Mouse (Mus musculus) telencephalon, adult 2 months (tissue): Measurements from ENCODE around the gene Retn.

Experiments used
- DNase-seq: peaks from one replicate; pipeline ENCODE4 v3.0.0-alpha.2; 2011; ENCODE audit warnings: low read depth, low spot score

Retn gene

DNA sequence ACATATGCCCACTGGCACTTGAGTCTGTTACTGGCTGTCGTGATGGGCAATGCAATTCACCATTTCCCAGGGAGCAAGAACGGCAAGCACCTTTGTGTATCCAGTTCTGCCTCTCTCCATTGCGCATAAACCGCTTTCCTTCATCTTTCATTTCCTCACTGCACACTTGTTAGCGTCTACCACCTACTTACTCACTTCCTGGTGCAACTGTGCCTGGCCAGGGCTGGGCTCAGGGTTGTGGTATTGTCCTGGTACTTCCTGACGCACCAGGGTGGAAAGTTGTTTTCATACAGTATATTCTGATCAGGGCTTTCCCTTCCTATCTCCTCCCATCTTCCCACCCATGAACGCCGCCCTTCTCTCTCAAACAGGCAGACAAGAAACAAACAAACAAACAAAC is 5.3 kb downstream of the Retn start:
- DNase-seq, result no peak

- no peak for DNase-seq
These were observed 8.8 kb downstream of the Retn start for GRCm38 (mm10) chr8:3664405-3664804.

DNA sequence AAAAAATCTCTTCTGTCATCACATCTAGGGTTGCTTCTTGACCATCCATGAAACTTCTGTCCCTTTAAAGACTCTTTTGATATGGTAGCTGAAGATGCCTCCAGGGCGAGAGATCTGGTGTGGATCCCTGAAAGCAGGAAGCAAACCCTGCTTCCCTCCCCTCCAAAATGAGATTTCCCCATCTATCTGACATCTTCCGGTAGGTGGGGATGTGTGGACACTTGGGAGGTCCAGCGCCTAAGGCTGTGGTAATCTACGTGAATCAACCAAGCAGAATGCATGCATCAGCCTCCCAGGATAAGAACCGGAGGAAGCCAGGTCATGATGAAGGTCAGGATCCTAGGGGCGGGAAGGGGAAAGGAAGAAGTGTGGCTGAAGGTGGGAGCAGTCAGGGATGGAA is 9.9 kb downstream of the Retn start, which contains the start of gene Mcemp1:
Mcemp1 (plus strand) TSS at position 248 of the 400 bp plus-strand sequence.
- DNase-seq, result no peak

GRCm38 (mm10) chr8:3670388-3670787 is 14.8 kb downstream of the Retn start:
- no peak for DNase-seq

- peak; percentile 75 for DNase-seq
These were observed 16.5 kb downstream of the Retn start, which contains the start of gene Fcor for GRCm38 (mm10) chr8:3671980-3672491. Gene Fcor (minus strand): TSS chr8:3672362.

DNA sequence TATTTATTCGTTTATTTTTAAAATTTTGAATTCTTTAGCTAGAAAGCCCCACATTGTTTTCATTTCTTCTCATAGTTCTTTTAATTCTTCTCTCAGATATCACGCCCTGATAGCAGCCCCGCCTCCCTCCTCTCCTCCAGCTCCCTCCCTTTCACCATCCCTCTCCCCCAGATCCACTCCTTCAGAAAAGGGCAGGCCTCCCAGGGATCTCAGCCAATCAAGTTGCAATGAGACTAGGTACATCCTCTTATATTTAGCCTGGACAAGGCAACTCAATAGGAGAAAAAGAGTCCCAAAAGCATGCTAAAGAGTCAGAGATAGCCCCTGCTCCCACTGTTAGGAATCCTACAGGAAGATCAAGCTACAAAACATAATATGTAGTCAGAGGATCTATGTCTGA is 19.1 kb downstream of the Retn start:
- DNase-seq, result no peak

DNA sequence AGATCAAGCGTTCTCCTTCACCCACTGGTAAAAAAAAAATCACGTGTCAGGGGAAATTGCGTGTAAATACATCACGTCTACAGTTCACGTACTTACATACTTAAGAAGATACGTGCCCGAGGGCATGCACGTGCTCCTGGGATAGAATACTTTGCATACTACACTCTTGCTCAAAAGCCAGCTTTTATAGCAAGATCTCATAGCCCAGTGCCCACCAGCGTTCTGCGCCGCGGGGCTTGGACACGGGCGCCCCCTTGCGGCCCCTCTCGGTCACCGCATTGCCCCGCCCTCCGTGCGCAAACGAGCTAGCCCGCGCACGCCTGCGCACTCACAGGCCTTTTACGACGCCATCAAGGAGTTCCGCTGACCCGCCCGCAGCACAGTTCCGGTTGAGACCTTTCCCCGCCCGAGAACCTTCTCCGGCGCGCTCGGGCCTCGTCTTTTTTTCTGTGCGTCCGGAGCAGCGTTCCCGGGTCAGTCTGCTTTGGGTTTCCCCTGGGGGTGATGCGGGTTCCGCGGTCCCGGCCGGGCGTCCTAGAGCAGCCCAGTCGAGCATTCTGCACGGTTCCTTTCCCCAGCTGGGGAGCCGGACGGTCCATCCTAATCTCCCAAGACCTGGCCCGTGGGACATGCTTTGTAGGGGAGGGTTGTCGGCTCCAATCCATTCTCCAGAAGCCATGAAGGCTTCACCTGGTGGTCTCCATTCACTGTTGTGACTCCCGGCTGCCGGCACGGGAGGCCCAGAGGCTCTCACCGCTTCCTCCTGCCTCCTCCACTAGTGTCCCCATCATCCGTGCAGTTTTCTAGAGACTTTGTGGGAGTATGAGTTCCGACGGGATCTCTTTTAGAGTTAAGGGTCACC is 20.8 kb downstream of the Retn start, which contains the start of gene Trappc5:
Trappc5 (plus strand) TSS at position 169 of the 862 bp plus-strand sequence.
- DNase-seq, result peak; percentile 82

DNA sequence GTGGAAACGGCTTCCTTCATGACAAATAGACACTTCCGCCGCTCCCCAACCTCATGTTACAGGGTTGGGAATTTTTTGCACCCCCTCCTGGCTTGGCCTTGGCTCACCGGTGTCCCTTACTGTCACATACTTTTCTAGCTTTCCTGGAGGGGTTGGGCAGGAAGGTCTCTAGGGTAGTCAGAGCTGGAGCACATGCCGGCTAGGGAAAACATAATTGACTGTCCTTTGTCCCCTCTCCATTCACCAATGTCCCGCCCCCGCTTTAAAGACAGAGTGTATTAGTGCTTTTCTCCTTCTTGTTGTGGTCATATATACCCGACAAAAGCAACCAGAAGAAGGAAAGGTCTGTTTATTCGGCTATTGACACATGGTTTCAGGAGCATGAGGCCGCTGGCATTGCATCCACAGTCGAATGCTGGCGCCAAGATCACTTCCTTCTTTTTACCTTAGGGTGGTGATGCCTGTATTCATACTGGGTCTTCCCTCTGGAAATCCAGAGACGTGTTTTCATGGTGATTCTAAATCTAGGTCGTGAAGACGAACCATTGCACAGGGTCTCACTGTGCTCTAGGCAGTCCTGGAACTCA is 21.5 kb downstream of the Retn start:
- no peak for DNase-seq

DNA sequence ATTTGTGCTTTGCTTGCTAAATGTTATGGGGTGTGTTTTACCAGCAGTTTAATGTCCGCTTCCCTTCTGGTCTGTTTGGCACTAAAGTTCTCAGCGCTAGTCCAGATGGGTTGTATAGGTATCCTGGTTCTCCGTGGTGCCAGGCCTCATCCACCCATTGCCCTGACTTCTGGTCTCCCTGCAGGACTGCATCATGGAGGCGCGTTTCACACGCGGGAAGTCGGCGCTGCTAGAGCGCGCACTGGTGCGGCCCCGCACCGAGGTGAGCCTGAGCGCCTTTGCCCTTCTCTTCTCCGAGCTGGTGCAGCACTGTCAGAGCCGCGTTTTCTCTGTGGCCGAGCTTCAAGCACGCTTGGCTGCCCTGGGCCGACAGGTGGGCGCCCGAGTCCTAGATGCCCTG is 23.3 kb downstream of the Retn start:
- DNase-seq, result no peak

DNA sequence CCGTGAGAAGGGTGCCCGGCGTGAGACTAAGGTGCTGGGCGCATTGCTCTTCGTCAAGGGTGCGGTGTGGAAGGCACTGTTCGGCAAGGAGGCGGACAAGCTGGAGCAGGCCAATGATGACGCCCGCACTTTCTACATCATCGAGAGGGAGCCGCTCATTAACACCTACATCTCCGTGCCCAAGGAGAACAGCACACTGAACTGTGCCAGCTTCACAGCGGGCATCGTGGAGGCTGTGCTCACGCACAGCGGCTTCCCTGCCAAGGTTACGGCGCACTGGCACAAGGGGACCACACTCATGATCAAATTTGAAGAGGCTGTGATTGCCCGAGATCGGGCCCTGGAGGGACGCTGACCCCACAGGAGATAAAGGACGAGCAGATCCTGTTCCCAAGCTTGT is 23.7 kb downstream of the Retn start:
- no peak for DNase-seq

DNA sequence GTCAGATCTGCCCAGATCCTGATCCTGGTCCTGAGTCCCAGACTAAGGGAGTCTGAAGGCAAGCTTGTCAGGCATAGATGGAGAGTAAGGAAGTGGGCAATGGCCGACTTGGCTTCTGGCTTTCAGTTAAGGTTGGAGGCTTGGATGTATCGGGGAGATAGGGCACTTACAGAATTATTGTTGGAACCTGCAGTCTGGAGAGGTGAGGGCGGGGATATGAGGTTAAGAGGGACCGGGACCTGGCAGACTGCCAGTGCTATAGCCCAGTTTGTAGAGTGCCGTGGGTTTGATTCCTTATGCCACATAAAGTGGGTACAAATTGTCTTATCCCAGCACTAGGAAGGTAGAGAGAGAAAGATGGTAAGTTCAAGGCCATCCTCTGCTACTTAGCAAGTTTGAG is 24.1 kb downstream of the Retn start:
- DNase-seq, result no peak

DNA sequence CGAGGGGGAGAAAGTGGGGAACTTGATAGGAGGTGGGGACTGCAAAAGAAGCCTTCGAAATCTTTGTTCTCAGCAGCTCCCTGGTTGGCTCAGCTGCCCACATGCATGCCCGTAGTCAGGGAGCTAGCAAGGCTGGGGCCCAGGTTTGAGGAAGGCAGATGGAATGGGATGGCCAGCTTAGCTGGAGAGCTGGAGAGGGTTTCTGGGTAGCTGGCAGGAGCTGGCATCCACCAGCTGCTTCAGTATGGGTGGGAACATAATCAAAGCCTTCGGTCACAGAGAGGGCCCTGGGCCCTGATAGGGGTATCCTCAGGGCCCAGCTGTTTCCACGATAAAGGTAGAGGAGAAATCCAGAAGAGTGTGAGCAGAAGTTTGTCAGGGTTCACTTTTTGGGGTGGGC is 26.9 kb downstream of the Retn start:
- DNase-seq, result no peak

- no peak for DNase-seq
These were observed 28.0 kb downstream of the Retn start for GRCm38 (mm10) chr8:3683408-3684176.

DNA sequence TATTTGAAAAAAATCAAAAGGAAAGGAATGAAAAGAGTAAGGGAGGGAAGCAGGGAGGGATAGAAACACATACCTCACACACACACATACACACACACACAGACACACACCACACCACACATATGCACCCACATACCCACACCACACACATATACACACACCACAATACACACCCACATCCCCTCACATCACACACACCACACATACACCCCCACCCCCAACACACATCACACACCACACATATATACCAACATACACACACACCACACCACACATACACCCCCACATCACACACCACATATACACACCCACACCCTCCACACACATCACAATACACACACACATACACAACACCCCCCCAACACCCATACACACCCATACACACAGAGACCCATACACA is 29.0 kb downstream of the Retn start:
- no peak for DNase-seq

DNA sequence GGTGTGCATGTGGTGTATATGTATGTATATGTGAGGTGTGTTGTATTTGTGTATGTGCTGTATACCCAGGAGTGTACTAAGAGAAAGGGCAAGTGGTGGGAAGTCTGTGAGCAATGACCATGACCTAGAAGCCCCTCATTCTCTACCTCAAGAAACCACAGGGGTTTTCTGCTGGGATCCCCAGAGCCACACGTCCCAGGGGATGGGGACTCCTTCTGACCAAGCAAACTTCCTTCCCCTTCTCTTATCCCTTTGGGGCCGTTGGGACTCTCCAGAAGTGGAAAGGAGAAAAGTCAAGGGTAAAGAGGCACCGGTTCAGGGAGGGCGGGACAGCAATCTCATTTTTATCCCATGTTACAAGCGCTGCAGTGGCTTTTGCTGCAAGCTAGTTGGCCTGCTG is 29.9 kb downstream of the Retn start:
- DNase-seq, result no peak

DNA sequence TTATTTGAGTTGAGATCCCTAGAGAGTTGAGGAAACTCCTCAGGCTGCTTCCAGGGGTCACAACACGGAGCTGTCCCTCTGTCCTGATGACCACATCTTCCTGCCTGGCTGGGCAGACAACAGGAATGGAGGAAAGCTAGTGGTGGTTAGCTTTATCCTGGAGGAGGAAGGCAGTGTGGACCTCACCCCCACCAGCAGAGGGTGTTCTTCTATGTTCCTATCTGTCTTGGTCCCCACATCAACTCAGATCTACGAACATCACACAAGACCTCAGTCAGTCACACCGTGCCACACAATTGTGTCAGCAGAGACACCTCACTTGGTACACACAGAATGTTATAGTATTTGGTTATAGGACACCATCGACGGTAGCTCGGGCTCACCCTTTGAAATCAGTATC is 32.0 kb downstream of the Retn start:
- DNase-seq, result no peak

DNA sequence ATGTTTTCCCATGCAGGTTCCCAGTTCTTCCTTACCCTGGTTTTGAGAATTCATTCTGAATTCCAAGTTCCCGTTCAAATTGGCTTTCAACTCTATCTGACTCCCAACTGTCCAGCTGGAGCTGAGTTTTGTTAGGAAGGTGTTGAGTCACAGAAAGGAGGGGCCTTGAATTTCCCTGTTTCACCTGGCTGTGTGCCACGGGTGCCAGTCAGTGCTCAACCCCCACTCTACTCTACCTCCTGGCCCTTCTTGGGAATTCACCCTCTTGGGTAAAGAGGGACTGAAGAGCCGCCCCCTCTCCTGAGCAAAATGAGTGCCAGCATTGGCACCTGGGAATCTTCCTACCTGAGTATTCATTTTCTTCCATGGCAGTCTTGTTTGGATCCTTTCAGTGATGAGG is 35.2 kb downstream of the Retn start:
- no peak for DNase-seq

- DNase-seq, result no peak
These were observed 38.6 kb downstream of the Retn start, which contains the start of gene Fcer2a for GRCm38 (mm10) chr8:3694121-3694520. Gene Fcer2a (minus strand): TSS chr8:3694175.

GRCm38 (mm10) chr8:3701491-3701890 is 45.9 kb downstream of the Retn start:
- no peak for DNase-seq

- DNase-seq, result no peak
These were observed 50.1 kb downstream of the Retn start for GRCm38 (mm10) chr8:3705711-3706110.

DNA sequence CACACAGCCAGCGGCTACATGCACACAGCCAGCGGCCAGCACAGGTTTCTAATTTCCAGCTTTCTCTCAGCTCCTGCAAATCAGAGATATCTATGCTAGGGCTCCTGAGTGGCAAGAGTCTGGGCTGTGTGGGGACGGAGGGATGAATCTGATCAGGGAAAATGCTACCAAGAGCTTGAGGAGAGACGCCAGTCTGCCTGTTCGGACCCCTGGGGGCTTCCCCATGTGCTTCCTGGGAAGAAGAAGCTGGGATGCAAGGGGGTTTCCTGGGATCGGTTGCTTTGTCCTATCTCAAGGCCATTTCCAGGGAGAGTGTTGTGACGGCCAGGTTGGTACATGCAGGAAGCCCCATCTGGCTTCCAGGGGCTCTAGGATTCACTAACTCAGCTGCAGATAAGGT is 52.0 kb downstream of the Retn start:
- no peak for DNase-seq
